Mouse (Mus musculus) bone marrow, adult 2 months (tissue): ENCODE measurements around the gene Tmem132b. TPM values are rescaled to one million over a fixed set of nuclear protein-coding genes. Genes with fewer than 3 reads are reported as not detected.

Source experiments
- H3K27ac ChIP-seq: fragments of 200-500 bp; 2 replicates; pipeline ENCODE4 v1.5.1; 2012; ENCODE audit warnings: low read depth, mild to moderate bottlenecking, control low read depth, inconsistent platforms, low read length; ENCODE audit not compliant: control insufficient read depth, poor library complexity, insufficient read depth
- H3K4me1 ChIP-seq: fragments of 200-500 bp; 2 replicates; pipeline ENCODE4 v1.6.1; 2011; ENCODE audit warnings: low read length; ENCODE audit not compliant: control insufficient read depth, insufficient read depth
- H3K4me3 ChIP-seq: fragments of 200-500 bp; replicated peaks from 2 replicates; pipeline ENCODE3; 2011; ENCODE audit warnings: mild to moderate bottlenecking, low read depth, low read length, control low read depth; ENCODE audit not compliant: control insufficient read depth
- CTCF ChIP-seq: fragments of 200-500 bp; IDR thresholded peaks from 2 replicates; pipeline ENCODE4 v1.5.1; 2011; ENCODE audit warnings: low read length, control low read depth; ENCODE audit not compliant: control insufficient read depth, insufficient read depth
- POLR2A ChIP-seq: fragments of 200-500 bp; IDR thresholded peaks from 2 replicates; pipeline ENCODE4 v1.6.1; 2011; ENCODE audit warnings: low read depth, mild to moderate bottlenecking, control low read depth, low read length, borderline replicate concordance; ENCODE audit not compliant: control insufficient read depth
- WGBS: fragments of 180-500 bp; shearing (Covaris S2); methylation state at CpG from one replicate; pipeline ENCODE4 v1.1.7; 2018; 5-methylcytosine and 5-hydroxymethylcytosine counted together
- polyA plus RNA-seq: library from polyadenylated mRNA; stranded (reverse); fragments of >200 nt; gene quantifications from 2 replicates; pipeline ENCODE4 v1.2.4, GENCODE M21; 2011; ENCODE audit warnings: low replicate concordance; ENCODE audit not compliant: missing spikeins, insufficient read depth, insufficient read length

Tmem132b gene
- polyA plus RNA-seq, 1 experiment, result not detected

DNA sequence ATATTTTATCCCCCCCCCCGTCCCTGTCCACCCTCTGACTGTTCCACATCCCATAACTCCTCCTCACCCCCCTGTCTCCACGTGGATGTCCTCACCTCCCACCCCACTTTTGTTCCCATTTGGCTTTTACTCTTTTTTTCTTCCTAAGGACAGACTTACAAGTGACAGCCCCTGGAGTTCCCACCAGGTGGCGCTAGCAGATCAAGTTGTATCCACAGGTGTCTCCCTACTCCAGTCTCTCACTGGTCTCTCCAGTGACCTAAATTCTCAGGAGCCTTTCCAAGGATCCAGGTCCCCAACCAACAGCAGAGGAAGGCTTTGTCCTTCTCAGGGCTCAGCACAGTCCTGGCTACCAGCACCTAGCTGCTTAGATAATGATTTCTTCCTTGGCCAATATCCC lies 177.6 kb downstream of the Tmem132b start:
- no peak overlapping the region for H3K27ac ChIP-seq

GRCm38 (mm10) chr5:125726815-125727214 lies 195.2 kb downstream of the Tmem132b start:
- H3K4me3 ChIP-seq, result no peak overlapping the region
- TF ChIP-seq POLR2A, result no peak
- no peak for TF ChIP-seq CTCF
- no peaks in the 10 kb centered on the region for H3K4me1 ChIP-seq
- 86% methylated on average over 7 of the region's 7 CpGs for WGBS
- H3K27ac ChIP-seq, result no peak overlapping the region

More for the DNA sequence above, 177.6 kb downstream of the Tmem132b start:
- TF ChIP-seq CTCF, result 0 out of 2 replicates have a peak, but pooled peaks have one; percentile 7
- TF ChIP-seq POLR2A, result no peak
- WGBS, result 3% methylated on average over 3 of the region's 3 CpGs
- no peak overlapping the region for H3K4me3 ChIP-seq
- H3K4me1 ChIP-seq, result no peaks in the 10 kb centered on the region; the same call in 1 of the 2 replicates

DNA sequence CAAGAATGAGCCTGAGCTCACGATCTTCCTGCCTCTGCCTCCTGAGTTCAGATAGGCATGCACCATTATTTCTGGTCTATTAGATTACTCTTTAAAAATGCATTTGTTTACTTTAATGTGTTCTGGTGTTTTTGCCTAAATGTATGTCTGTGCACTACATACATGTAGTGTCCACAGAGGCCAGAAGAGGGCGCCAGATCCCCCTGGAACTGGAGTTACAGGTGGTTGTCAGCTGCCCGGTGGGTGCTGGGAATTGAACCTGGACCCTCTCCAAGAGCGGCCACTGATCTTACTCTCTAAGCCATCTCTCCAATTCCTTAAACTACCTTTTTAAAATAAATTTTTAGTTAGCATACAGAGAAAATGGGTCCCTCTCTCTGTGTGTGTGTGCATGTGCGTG lies 195.9 kb downstream of the Tmem132b start:
- no peak for TF ChIP-seq POLR2A
- TF ChIP-seq CTCF, result no peak
- Histone ChIP-seq H3K4me3 (no peak overlapping the region), H3K4me1 (no peaks in the 10 kb centered on the region), H3K27ac (no peak overlapping the region)
- 71% methylated on average over 5 of the region's 5 CpGs for WGBS

- TF ChIP-seq POLR2A (no peak), CTCF (no peak)
Observed at GRCm38 (mm10) chr5:125727936-125728335, 196.4 kb downstream of the Tmem132b start.

GRCm38 (mm10) chr5:125728521-125728920 lies 196.9 kb downstream of the Tmem132b start:
- Histone ChIP-seq H3K27ac (no peak overlapping the region), H3K4me3 (no peak overlapping the region), H3K4me1 (no peaks in the 10 kb centered on the region)
- 70% methylated on average over 3 of the region's 3 CpGs for WGBS
- TF ChIP-seq CTCF, result no peak
- TF ChIP-seq POLR2A, result no peak

More at GRCm38 (mm10) chr5:125727936-125728335, 196.4 kb downstream of the Tmem132b start:
- Histone ChIP-seq H3K27ac (no peak overlapping the region), H3K4me3 (no peak overlapping the region), H3K4me1 (no peaks in the 10 kb centered on the region)
- 80% methylated on average over 9 of the region's 9 CpGs for WGBS

DNA sequence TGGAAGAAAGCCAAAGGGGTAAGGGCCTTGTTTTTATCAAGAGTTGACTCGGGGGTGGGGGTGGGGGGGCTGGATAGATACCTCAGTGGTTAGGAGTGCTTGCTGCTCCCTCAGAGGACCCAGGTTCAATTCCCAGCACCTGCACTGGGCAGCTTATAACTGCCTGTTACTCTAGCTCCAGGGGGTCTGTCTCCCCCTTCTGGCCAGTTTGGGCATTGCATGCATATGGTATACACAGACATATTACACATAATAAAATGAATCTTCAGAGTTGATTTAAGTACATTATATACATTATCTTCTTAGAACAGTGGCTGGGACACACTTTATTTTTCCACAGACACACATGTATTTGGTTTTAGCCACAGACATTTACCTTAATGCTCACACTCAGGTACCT lies 202.2 kb downstream of the Tmem132b start:
- Histone ChIP-seq H3K4me3 (no peak overlapping the region), H3K27ac (no peak overlapping the region), H3K4me1 (no peaks in the 10 kb centered on the region)
- 64% methylated on average over 1 of the region's 1 CpGs for WGBS
- no peak for TF ChIP-seq POLR2A
- TF ChIP-seq CTCF, result peak; percentile 44; the same call in 1 of the 2 replicates

GRCm38 (mm10) chr5:125737105-125737504 lies 205.5 kb downstream of the Tmem132b start:
- TF ChIP-seq CTCF, result no peak
- no peak for TF ChIP-seq POLR2A

DNA sequence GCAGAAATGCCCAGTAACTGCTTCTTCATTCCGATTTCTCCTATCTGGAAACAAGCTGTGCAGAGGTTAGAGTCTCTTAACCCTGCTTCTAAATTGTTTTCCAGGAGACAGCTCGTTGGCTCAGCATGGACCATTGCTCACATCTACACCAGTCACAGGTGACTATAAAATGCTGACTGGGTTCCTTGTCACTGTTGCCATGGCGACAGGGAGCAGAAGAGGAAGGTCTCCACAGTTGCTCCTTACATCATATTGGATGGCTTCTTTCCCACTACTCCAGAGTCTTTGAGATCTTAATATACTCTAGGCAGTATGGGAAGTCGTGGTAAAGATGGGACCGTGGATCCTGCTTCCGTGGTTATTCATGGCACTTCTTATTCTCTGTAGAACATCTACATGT lies 211.9 kb downstream of the Tmem132b start:
- no peaks in the 10 kb centered on the region for H3K4me1 ChIP-seq
- TF ChIP-seq POLR2A (no peak), CTCF (no peak)
- no peak overlapping the region for H3K27ac ChIP-seq
- 71% methylated on average over 6 of the region's 6 CpGs for WGBS
- no peak overlapping the region for H3K4me3 ChIP-seq

More at GRCm38 (mm10) chr5:125737105-125737504, 205.5 kb downstream of the Tmem132b start:
- Histone ChIP-seq H3K4me1 (no peaks in the 10 kb centered on the region), H3K4me3 (no peak overlapping the region), H3K27ac (no peak overlapping the region)
- WGBS, result 50% methylated on average over 9 of the region's 9 CpGs

DNA sequence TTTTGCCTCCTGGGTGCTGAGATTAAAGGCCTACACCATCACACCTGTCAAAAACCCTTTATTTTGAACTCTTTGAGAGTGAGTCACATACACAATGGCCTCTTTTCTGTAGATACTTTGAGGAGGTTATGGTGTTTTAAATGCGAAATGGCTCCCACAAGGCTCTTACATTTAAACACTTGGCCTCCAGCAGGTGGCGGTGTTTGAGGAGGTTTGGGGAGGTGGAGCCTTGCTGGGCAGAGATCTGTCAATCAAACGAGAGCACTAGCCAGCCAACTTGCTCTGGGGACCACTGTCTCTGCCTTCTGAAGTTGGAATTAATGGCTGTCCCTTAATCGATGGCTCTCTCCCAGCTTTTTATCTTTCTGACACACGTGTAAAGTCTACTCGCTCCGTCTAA lies 214.2 kb downstream of the Tmem132b start:
- no peak overlapping the region for H3K4me3 ChIP-seq
- TF ChIP-seq CTCF (no peak), POLR2A (no peak)
- 64% methylated on average over 7 of the region's 7 CpGs for WGBS
- H3K4me1 ChIP-seq, result no peaks in the 10 kb centered on the region
- H3K27ac ChIP-seq, result no peak overlapping the region
